Mouse (Mus musculus) spleen, adult 2 months (tissue): Measurements from ENCODE around the gene Snupn. TPM values are rescaled to one million over a fixed set of nuclear protein-coding genes. Genes with fewer than 3 reads are reported as not detected.
"Not testable (repeated sequence)": the region's sequence is repeated elsewhere in the genome, so short reads cannot be mapped to it uniquely, and the experiment has no call there.

ENCODE experiments used
- DNase-seq, 2 experiments: peaks; one replicate each; pipeline versions ENCODE4 v3.0.0 to v3.0.0-alpha.2; 2012 to 2021; ENCODE audit warnings: low spot score in 2 of 2, low read depth in 1 of 2
- H3K27ac ChIP-seq: fragments of 200-500 bp; 2 replicates; pipeline ENCODE4 v1.5.1; 2012; ENCODE audit warnings: low read length, inconsistent platforms; ENCODE audit not compliant: insufficient read depth
- H3K27me3 ChIP-seq: fragments of 200-500 bp; 2 replicates; pipeline ENCODE4 v1.6.1; 2012; ENCODE audit warnings: mild to moderate bottlenecking, moderate library complexity, low read length, inconsistent platforms; ENCODE audit not compliant: control insufficient read depth, insufficient read depth
- H3K36me3 ChIP-seq: fragments of 200-500 bp; 2 replicates; pipeline ENCODE4 v1.6.1; 2012; ENCODE audit warnings: mild to moderate bottlenecking, low read length, inconsistent platforms; ENCODE audit not compliant: control insufficient read depth, insufficient read depth
- H3K4me1 ChIP-seq: fragments of 200-500 bp; 2 replicates; pipeline ENCODE4 v1.6.1; 2011; ENCODE audit warnings: inconsistent platforms; ENCODE audit not compliant: control insufficient read depth, insufficient read depth, insufficient read length
- H3K4me3 ChIP-seq: fragments of 200-500 bp; 2 replicates; pipeline ENCODE4 v1.5.1; 2011; ENCODE audit warnings: mild to moderate bottlenecking, inconsistent platforms; ENCODE audit not compliant: insufficient read depth, insufficient read length; ENCODE audit errors: extremely low read depth
- CTCF ChIP-seq: fragments of 200-500 bp; IDR thresholded peaks from 2 replicates; pipeline ENCODE4 v1.5.1; 2011; ENCODE audit warnings: mild to moderate bottlenecking, inconsistent platforms; ENCODE audit not compliant: insufficient read depth, insufficient read length, insufficient replicate concordance; ENCODE audit errors: extremely low read depth
- POLR2A ChIP-seq: fragments of 200-500 bp; IDR thresholded peaks from 2 replicates; pipeline ENCODE4 v1.6.1; 2011; ENCODE audit warnings: low read depth, low read length, inconsistent platforms
- WGBS: fragments of 180-500 bp; shearing (Covaris S2); methylation state at CpG from one replicate; pipeline ENCODE4 v1.1.7; 2018; 5-methylcytosine and 5-hydroxymethylcytosine counted together
- polyA plus RNA-seq: library from polyadenylated mRNA; depleted of rRNA; stranded (reverse); fragments of >200 nt; gene quantifications from 2 replicates; pipeline ENCODE4 v1.2.3, GENCODE M21; 2012

Snupn gene
- polyA plus RNA-seq, 1 experiment: 3.7 TPM

GRCm38 (mm10) chr9:56930556-56930955, 20.1 kb upstream of the Snupn start:
- H3K4me3 ChIP-seq: no peak overlapping the region
- WGBS: 81% methylated on average over 1 of the region's 1 CpGs
- H3K27me3 ChIP-seq: no peaks in the 10 kb centered on the region; the same call in 1 of the 2 replicates
- H3K27ac ChIP-seq: no peak overlapping the region
- no peaks in the 10 kb centered on the region for H3K36me3 ChIP-seq
- TF ChIP-seq CTCF (no peak), POLR2A (no peak)
- no peaks in the 10 kb centered on the region for H3K4me1 ChIP-seq
- no peak for DNase-seq

- DNase-seq: no peak
- Histone ChIP-seq H3K4me1 (peaks cover 3% of the 10 kb centered on the region; the same call in 1 of the 2 replicates), H3K27me3 (no peaks in the 10 kb centered on the region), H3K4me3 (peak overlapping the region; percentile 44), H3K27ac (peak overlapping the region; percentile 55), H3K36me3 (peaks cover 1% of the 10 kb centered on the region; the same call in 1 of the 2 replicates)
- no peak for TF ChIP-seq CTCF
- no peak for TF ChIP-seq POLR2A
- 16% methylated on average over 6 of the region's 6 CpGs for WGBS
Measured at GRCm38 (mm10) chr9:56936861-56937222, 13.8 kb upstream of the Snupn start.

- no peaks in the 10 kb centered on the region for H3K27me3 ChIP-seq
- peak; percentile 85 to 95 for DNase-seq
- H3K4me1 ChIP-seq: peaks cover 3% of the 10 kb centered on the region; the same call in 1 of the 2 replicates
- H3K36me3 ChIP-seq: peaks cover 3% of the 10 kb centered on the region; the same call in 1 of the 2 replicates
- WGBS: under 1% methylated on average over 73 of the region's 73 CpGs
- H3K27ac ChIP-seq: peak within 1 kb of the TSS; percentile 90
- TF ChIP-seq CTCF (no peak), POLR2A (peak; percentile 50)
- peak within 1 kb of the TSS; percentile 76 for H3K4me3 ChIP-seq
Measured at GRCm38 (mm10) chr9:56937223-56938160, 13.2 kb upstream of the Snupn start, which contains the start of gene Imp3. Gene Imp3, plus strand, starts transcription at chr9:56937475.

- peaks cover 3% of the 10 kb centered on the region; the same call in 1 of the 2 replicates for H3K36me3 ChIP-seq
- 1% methylated on average over 7 of the region's 7 CpGs for WGBS
- no peaks in the 10 kb centered on the region for H3K27me3 ChIP-seq
- H3K27ac ChIP-seq: peak overlapping the region; percentile 90
- TF ChIP-seq CTCF (no peak), POLR2A (no peak)
- no peak for DNase-seq
- peak overlapping the region; percentile 76 for H3K4me3 ChIP-seq
- peaks cover 3% of the 10 kb centered on the region; the same call in 1 of the 2 replicates for H3K4me1 ChIP-seq
Measured at GRCm38 (mm10) chr9:56938374-56938773, 12.3 kb upstream of the Snupn start.

- peak; percentile 12; the same call in 1 of the 2 replicates for TF ChIP-seq CTCF
- not testable (repeated sequence) for H3K36me3 ChIP-seq, H3K27ac ChIP-seq, H3K4me1 ChIP-seq, H3K4me3 ChIP-seq, H3K27me3 ChIP-seq
- 29% methylated on average over 3 of the region's 3 CpGs for WGBS
- DNase-seq: peak; percentile 48 to 55
Measured at GRCm38 (mm10) chr9:56947481-56947880, 3.2 kb upstream of the Snupn start.

GRCm38 (mm10) chr9:56948699-56949098, 2.0 kb upstream of the Snupn start:
- not testable (repeated sequence) for DNase-seq
- 65% methylated on average over 5 of the region's 5 CpGs for WGBS

GRCm38 (mm10) chr9:56949767-56950166, 911 bp upstream of the Snupn start:
- no peak for DNase-seq
- WGBS: 18% methylated on average over 13 of the region's 13 CpGs
- Histone ChIP-seq H3K4me3 (no peak overlapping the region), H3K27ac (no peak overlapping the region), H3K4me1 (no peaks in the 10 kb centered on the region; the same call in 1 of the 2 replicates), H3K36me3 (no peaks in the 10 kb centered on the region), H3K27me3 (no peaks in the 10 kb centered on the region)
- TF ChIP-seq POLR2A (no peak), CTCF (no peak)

More at GRCm38 (mm10) chr9:56948699-56949098, 2.0 kb upstream of the Snupn start:
- H3K4me1 ChIP-seq, H3K27me3 ChIP-seq, H3K36me3 ChIP-seq, H3K4me3 ChIP-seq, H3K27ac ChIP-seq: not testable (repeated sequence)
